Mouse (Mus musculus): Measurements from ENCODE around the gene Mmp9. TPM values are rescaled to one million over a fixed set of nuclear protein-coding genes. Genes with fewer than 3 reads are reported as not detected.

Gene Mmp9
- polyA plus RNA-seq, 1 experiment from 2014 or later: 7.1 TPM

DNA sequence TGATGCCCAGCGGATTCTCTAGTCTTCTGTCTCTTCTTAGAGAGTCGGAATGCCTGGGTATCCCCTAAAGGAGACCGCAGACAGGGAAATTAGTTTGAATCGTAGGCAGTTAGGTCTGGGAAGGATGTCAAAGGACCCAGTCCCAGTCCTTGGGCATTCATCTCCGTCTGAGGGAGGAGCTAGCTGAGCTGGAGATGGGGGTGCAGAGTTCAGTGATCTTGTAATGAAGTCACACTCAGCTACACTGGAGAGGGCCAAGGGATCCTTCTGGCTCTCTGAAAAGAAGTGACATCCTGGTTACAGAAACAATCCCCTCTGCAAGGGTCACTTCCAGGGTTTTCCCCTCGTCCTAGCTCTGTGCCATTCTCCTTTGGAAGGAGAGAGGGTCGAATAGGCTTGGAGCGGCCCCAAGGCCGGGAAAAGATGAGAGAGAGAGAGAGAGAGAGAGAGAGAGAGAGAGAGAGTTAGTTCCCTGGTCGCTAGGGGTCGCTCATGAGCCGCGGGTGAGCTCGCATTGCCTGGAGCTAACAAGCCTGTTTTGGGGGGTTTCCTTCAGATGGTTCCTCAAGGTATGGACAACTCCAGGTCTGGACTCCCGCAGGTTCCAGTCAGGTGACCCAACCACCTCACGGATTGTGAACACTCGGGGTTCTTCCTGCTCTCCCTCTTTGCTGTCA is 21.1 kb downstream of the Mmp9 start:
- Histone ChIP-seq H3K9me3 (no peaks in the 10 kb centered on the region), H3K4me1 (peaks cover 9% of the 10 kb centered on the region; the same call in 1 of the 2 replicates), H3K27me3 (peaks cover 57% of the 10 kb centered on the region), H3K4me3 (peak overlapping the region; percentile 55; the same call in 1 of the 2 replicates), H3K27ac (no peak overlapping the region), H3K4me2 (replicated peaks) (peak overlapping the region; percentile 63), H3K36me3 (no peaks in the 10 kb centered on the region), H3K9ac (no peak overlapping the region)
- no peak for ATAC-seq (ENCODE audit: low FRiP score, low read depth)
- 8% methylated on average over 16 of the region's 17 CpGs for WGBS

DNA sequence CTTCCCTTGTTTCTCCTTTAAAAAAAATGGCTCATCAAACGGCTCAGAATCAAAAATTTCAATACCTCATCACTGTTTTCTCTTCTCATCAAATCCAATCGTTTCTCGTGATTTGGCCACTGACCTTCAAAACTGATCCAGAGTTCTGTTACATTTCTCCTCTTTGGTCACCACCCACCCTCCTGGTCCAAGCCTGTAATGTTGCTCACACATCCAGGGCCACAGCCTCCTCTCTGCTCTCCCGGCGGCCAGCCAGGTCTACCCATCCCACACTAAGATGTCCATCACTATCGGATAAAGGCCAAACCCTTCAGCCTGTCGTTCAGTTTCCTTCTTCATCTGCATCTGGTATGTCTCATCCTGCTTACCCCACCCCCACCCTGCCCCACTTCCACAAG is 21.6 kb downstream of the Mmp9 start:
- H3K27me3 ChIP-seq: peaks cover 58% of the 10 kb centered on the region
- no peak overlapping the region for H3K4me2 ChIP-seq (replicated peaks)
- no peak overlapping the region for H3K9ac ChIP-seq
- H3K4me3 ChIP-seq: no peak overlapping the region
- 53% methylated on average over 7 of the region's 7 CpGs for WGBS
- no peaks in the 10 kb centered on the region for H3K9me3 ChIP-seq
- ATAC-seq (ENCODE audit: low FRiP score, low read depth): no peak
- no peak overlapping the region for H3K27ac ChIP-seq
- H3K4me1 ChIP-seq: peaks cover 9% of the 10 kb centered on the region; the same call in 1 of the 2 replicates
- no peaks in the 10 kb centered on the region for H3K36me3 ChIP-seq

DNA sequence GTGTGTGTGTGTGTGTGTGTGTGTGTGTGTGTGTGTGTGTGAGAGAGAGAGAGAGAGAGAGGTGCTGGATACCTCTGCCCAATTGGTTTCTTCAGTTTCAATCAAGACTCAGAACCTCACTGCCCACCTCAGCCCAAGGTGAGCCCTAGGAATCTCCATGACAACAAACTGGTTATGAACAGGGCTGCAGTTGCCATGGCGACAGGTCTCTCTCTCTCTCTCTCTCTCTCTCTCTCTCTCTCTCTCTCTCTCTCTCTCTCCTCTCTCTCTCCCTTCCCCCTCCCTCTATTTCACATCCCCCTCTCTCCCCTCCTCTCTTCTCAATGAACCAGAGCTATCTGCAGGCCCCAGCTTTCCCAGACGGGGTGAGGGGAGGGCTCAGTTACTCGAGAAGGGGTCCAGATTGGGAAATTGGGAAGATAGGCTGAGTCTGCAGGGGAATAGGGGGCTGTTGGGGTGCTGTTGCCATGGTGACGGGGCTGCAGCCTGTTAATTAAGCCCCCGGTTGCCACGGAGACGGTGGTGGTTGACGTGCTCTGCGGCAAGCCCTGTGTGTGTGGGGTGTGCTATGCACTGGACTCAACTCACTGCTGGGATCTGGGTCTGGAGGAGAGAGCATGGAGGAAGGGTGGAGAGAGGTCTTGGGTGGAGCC is 23.8 kb downstream of the Mmp9 start:
- no peaks in the 10 kb centered on the region for H3K9me3 ChIP-seq
- no peak overlapping the region for H3K27ac ChIP-seq
- ATAC-seq (ENCODE audit: low FRiP score, low read depth): no peak
- WGBS: 41% methylated on average over 9 of the region's 9 CpGs
- H3K9ac ChIP-seq: no peak overlapping the region
- H3K4me3 ChIP-seq: no peak overlapping the region
- peaks cover 22% of the 10 kb centered on the region for H3K4me1 ChIP-seq
- no peaks in the 10 kb centered on the region for H3K36me3 ChIP-seq
- peaks cover 77% of the 10 kb centered on the region for H3K27me3 ChIP-seq
- H3K4me2 ChIP-seq (replicated peaks): no peak overlapping the region

DNA sequence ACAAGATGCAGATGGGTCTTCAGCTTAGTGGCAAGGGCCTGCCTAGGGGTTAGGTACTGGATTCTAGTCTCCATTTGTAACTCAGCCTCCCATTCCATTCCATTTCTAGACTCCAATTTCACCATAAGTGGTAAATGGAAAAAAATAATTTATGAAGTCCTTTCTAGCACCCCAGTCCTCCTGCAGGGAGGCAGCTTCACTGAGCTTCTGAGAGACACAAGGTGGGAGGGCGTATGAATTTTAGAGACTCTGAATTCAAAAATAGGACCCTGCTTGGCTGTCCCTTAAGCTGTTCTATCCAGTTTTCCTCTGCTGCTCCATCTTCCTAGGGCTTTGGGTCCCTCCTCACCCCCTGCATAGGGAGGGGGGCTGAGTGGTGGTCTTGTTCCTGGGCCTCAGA is 24.4 kb downstream of the Mmp9 start:
- Histone ChIP-seq H3K27me3 (peaks cover 82% of the 10 kb centered on the region), H3K27ac (no peak overlapping the region), H3K4me3 (no peak overlapping the region), H3K4me2 (replicated peaks) (no peak overlapping the region), H3K9ac (no peak overlapping the region), H3K9me3 (no peaks in the 10 kb centered on the region), H3K36me3 (no peaks in the 10 kb centered on the region), H3K4me1 (peaks cover 22% of the 10 kb centered on the region)
- WGBS: 97% methylated on average over 1 of the region's 1 CpGs
- ATAC-seq (ENCODE audit: low FRiP score, low read depth): no peak

DNA sequence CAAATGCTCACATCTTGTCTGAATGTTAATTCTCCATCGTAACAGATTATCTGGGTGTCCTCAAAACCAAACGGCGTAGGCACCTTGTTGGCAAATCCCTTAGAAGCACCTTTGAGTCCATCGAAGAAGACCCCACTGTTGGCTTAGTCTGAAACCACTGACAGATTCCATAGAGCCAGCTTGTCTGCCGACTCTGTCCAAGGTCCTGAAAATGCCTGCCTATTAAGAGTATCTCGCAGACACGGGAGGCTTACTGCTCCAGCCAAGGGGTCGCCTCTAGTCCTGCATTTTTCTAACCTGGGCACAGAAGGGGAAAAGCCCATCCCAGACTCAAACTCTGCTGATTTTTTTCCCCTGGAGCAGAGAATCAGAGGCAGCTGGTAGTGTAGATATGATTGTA is 25.8 kb downstream of the Mmp9 start:
- no peaks in the 10 kb centered on the region for H3K9me3 ChIP-seq
- 18% methylated on average over 8 of the region's 8 CpGs for WGBS
- ATAC-seq (ENCODE audit: low FRiP score, low read depth): no peak
- H3K36me3 ChIP-seq: no peaks in the 10 kb centered on the region
- peaks cover 90% of the 10 kb centered on the region for H3K27me3 ChIP-seq
- peaks cover 31% of the 10 kb centered on the region for H3K4me1 ChIP-seq
- no peak overlapping the region for H3K9ac ChIP-seq
- H3K27ac ChIP-seq: no peak overlapping the region
- H3K4me2 ChIP-seq (replicated peaks): no peak overlapping the region
- H3K4me3 ChIP-seq: no peak overlapping the region

DNA sequence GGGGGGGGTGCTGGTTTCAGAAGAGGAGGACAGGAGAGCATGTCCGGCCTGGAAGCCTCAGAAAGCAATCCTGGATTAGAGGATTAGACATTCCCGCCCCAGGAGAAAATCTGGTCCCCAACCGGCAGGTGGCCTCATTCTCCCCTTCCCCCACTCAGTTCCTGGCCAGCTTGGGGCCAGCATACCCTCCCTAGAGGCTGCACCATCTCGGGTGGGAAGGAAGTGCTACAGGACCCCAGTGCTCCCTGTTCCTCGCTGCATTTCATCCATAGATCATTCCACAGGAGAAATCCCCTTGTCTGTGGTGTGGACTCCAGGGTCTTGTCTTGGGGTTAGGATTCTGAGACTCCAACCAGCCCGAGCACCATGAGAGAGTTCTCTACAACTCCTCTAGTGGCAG is 26.6 kb downstream of the Mmp9 start:
- 9% methylated on average over 6 of the region's 6 CpGs for WGBS
- no peak overlapping the region for H3K4me2 ChIP-seq (replicated peaks)
- H3K36me3 ChIP-seq: no peaks in the 10 kb centered on the region
- no peak overlapping the region for H3K27ac ChIP-seq
- no peak overlapping the region for H3K4me3 ChIP-seq
- no peaks in the 10 kb centered on the region for H3K9me3 ChIP-seq
- no peak for ATAC-seq (ENCODE audit: low FRiP score, low read depth)
- H3K9ac ChIP-seq: no peak overlapping the region
- H3K27me3 ChIP-seq: peaks cover 91% of the 10 kb centered on the region
- H3K4me1 ChIP-seq: peaks cover 27% of the 10 kb centered on the region

DNA sequence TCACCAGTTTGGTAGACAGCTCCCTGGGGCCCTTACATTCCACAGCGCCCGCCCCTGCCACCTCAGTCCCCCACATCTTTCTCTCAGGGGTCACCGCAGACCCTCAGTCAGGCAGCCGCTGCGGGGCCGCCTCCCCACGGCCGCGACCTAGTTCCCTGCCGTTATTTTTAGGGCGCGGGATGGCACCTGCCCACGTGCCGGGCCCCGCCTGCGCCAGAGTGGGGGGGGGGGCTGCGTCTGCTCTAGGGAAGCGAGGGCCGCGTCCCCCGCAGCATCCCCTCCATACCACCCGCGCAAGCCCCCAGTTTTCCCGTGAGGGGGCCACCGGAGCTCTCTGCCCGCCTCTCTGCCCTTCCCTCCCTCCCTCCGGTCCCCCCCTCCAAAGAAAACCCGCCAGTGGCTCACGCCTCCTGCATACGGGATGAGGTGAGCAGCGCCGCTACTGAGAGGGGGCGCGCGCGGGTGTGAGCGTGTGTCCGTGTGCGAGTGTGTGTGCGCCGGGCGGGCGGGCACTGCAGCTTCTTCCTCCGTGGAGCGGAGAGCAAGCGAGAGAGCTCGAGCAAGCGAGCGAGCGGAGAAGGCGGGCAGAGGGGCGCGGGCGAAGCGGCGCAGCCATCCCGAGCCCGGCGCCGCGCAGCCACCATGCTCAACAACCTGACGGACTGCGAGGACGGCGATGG is 27.3 kb downstream of the Mmp9 start:
- no peaks in the 10 kb centered on the region for H3K36me3 ChIP-seq
- ATAC-seq (ENCODE audit: low FRiP score, low read depth): 0 out of 2 replicates have a peak, but pooled peaks have one; percentile 10
- H3K4me2 ChIP-seq (replicated peaks): peak overlapping the region; percentile 70
- H3K9ac ChIP-seq: no peak overlapping the region
- H3K4me3 ChIP-seq: peak overlapping the region; percentile 40
- peaks cover 91% of the 10 kb centered on the region for H3K27me3 ChIP-seq
- peaks cover 27% of the 10 kb centered on the region for H3K4me1 ChIP-seq
- no peaks in the 10 kb centered on the region for H3K9me3 ChIP-seq
- WGBS: 2% methylated on average over 65 of the region's 65 CpGs
- H3K27ac ChIP-seq: no peak overlapping the region

- peak; percentile 66 for ATAC-seq (ENCODE audit: low FRiP score, low read depth)
- no peaks in the 10 kb centered on the region for H3K9me3 ChIP-seq
- peaks cover 91% of the 10 kb centered on the region for H3K27me3 ChIP-seq
- under 1% methylated on average over 28 of the region's 29 CpGs for WGBS
- H3K27ac ChIP-seq: no peak overlapping the region
- H3K9ac ChIP-seq: no peak overlapping the region
- H3K4me1 ChIP-seq: peaks cover 27% of the 10 kb centered on the region
- H3K4me3 ChIP-seq: peak overlapping the region; percentile 40
- H3K36me3 ChIP-seq: no peaks in the 10 kb centered on the region
- peak overlapping the region; percentile 70 for H3K4me2 ChIP-seq (replicated peaks)
These were observed 27.9 kb downstream of the Mmp9 start for GRCm38 (mm10) chr2:164968451-164968851.

GRCm38 (mm10) chr2:164969348-164969781 is 28.8 kb downstream of the Mmp9 start:
- H3K9me3 ChIP-seq: no peaks in the 10 kb centered on the region
- H3K9ac ChIP-seq: no peak overlapping the region
- no peak for ATAC-seq (ENCODE audit: low FRiP score, low read depth)
- H3K27ac ChIP-seq: no peak overlapping the region
- peaks cover 91% of the 10 kb centered on the region for H3K27me3 ChIP-seq
- H3K4me3 ChIP-seq: no peak overlapping the region
- H3K4me2 ChIP-seq (replicated peaks): no peak overlapping the region
- peaks cover 27% of the 10 kb centered on the region for H3K4me1 ChIP-seq
- H3K36me3 ChIP-seq: no peaks in the 10 kb centered on the region
- WGBS: 2% methylated on average over 21 of the region's 21 CpGs

- ATAC-seq (ENCODE audit: low FRiP score, low read depth): no peak
- peak overlapping the region; percentile 8; the same call in 1 of the 2 replicates for H3K9ac ChIP-seq
- H3K4me2 ChIP-seq (replicated peaks): peak overlapping the region; percentile 51
- H3K36me3 ChIP-seq: no peaks in the 10 kb centered on the region
- peaks cover 86% of the 10 kb centered on the region for H3K27me3 ChIP-seq
- H3K9me3 ChIP-seq: no peaks in the 10 kb centered on the region
- peaks cover 27% of the 10 kb centered on the region for H3K4me1 ChIP-seq
- peak overlapping the region; percentile 23 for H3K4me3 ChIP-seq
- WGBS: under 1% methylated on average over 42 of the region's 42 CpGs
- H3K27ac ChIP-seq: no peak overlapping the region
These were observed 30.1 kb downstream of the Mmp9 start for GRCm38 (mm10) chr2:164970631-164971196.

DNA sequence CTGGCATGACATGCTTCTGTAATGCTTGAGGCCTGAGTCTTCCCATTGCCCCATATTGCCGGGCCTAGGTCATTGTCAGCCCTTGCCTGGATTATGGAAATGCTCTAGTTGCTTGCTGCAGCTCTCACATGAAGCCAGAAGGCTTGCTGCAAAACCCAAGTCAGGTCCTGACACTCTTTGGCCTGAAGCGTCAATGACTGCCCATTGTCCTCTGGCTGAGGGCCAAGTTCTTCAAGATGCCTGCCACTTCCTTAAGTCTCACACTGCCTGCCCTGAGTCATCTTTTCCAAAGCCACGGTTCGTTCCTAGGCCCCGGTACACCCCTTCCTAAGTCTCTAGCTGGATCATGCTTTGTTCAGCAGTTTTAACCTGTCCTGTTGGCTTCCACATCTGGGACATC is 32.1 kb downstream of the Mmp9 start:
- peaks cover 69% of the 10 kb centered on the region for H3K27me3 ChIP-seq
- no peak overlapping the region for H3K9ac ChIP-seq
- no peaks in the 10 kb centered on the region for H3K9me3 ChIP-seq
- no peak overlapping the region for H3K4me2 ChIP-seq (replicated peaks)
- H3K27ac ChIP-seq: no peak overlapping the region
- whole genome bisulfite sequencing: 70% methylated on average over 5 of the region's 5 CpGs
- H3K36me3 ChIP-seq: no peaks in the 10 kb centered on the region
- H3K4me1 ChIP-seq: peaks cover 25% of the 10 kb centered on the region
- no peak overlapping the region for H3K4me3 ChIP-seq
- no peak for ATAC-seq (ENCODE audit: low FRiP score, low read depth)

DNA sequence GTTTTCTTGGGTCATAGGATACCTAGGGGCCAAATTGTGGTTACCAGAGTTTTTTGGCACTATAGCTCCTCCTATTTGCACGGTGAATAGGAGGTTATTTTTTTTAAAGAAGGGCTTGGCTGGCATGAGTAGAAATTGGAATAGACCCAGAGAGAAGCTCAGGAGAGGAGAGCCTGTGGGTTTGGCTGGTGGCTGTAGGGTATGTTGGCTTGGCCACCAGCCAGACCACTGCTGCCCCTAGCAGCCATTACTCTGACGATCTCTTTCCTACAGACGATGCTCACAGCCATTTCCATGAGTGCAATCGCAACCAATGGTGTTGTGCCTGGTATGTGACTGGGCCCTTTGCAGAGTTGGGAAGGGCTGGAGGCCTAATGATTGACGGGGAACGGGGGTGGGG is 35.0 kb downstream of the Mmp9 start:
- H3K4me1 ChIP-seq: peaks cover 8% of the 10 kb centered on the region
- H3K27ac ChIP-seq: no peak overlapping the region
- no peak overlapping the region for H3K4me3 ChIP-seq
- no peaks in the 10 kb centered on the region for H3K36me3 ChIP-seq
- 79% methylated on average over 6 of the region's 6 CpGs for WGBS
- no peak overlapping the region for H3K4me2 ChIP-seq (replicated peaks)
- no peaks in the 10 kb centered on the region for H3K9me3 ChIP-seq
- ATAC-seq (ENCODE audit: low FRiP score, low read depth): no peak
- H3K9ac ChIP-seq: no peak overlapping the region
- H3K27me3 ChIP-seq: peaks cover 43% of the 10 kb centered on the region
